Mouse (Mus musculus) hindbrain, postnatal 0 days (tissue): ENCODE data around the gene Usp3. TPM values are rescaled to one million over a fixed set of nuclear protein-coding genes. Genes with fewer than 3 reads are reported as not detected.

Experiments used
- ATAC-seq: fragments of 200-750 bp; cut with Nextera tagmentation; 2 replicates; pipeline ENCODE4 v1.8.0; 2017; ENCODE audit warnings: mild to moderate bottlenecking, moderate TSS enrichment, moderate library complexity
- DNase-seq: peaks from one replicate; pipeline ENCODE4 v3.0.0-alpha.2; 2015; ENCODE audit warnings: low spot score
- H3K27ac ChIP-seq: fragments of 300-500 bp; sonication (generic); 2 replicates; pipeline ENCODE4 v1.5.1; 2014; ENCODE audit warnings: mild to moderate bottlenecking
- H3K27me3 ChIP-seq: fragments of 300-500 bp; sonication (generic); 2 replicates; pipeline ENCODE4 v1.6.1; 2014; ENCODE audit warnings: low read length, mixed read lengths; ENCODE audit not compliant: insufficient read depth
- H3K36me3 ChIP-seq: fragments of 300-500 bp; sonication (generic); 2 replicates; pipeline ENCODE4 v1.6.1; 2014; ENCODE audit warnings: low read length, mixed read lengths; ENCODE audit not compliant: insufficient read depth
- H3K4me1 ChIP-seq: fragments of 300-500 bp; sonication (generic); 2 replicates; pipeline ENCODE4 v1.6.1; 2014; ENCODE audit warnings: antibody characterized with exemption, low read length, mixed read lengths; ENCODE audit not compliant: insufficient read depth
- H3K4me2 ChIP-seq: fragments of 300-500 bp; sonication (generic); 2 replicates; pipeline ENCODE4 v1.6.1; 2014; ENCODE audit warnings: low read depth, mild to moderate bottlenecking, low read length, moderate library complexity, mixed read lengths
- H3K4me3 ChIP-seq: fragments of 300-500 bp; sonication (generic); 2 replicates; pipeline ENCODE4 v1.5.1; 2014; ENCODE audit warnings: low read length
- H3K9ac ChIP-seq: fragments of 300-500 bp; sonication (generic); replicated peaks from 2 replicates; pipeline ENCODE4 v1.6.1; 2014; ENCODE audit warnings: mild to moderate bottlenecking, low read length, moderate library complexity, mixed read lengths
- H3K9me3 ChIP-seq: fragments of 300-500 bp; sonication (generic); 2 replicates; pipeline ENCODE4 v1.6.1; 2016; ENCODE audit warnings: low read length, mixed read lengths
- CTCF ChIP-seq: IDR thresholded peaks from 2 replicates; pipeline ENCODE4 v1.5.1; 2016; ENCODE audit warnings: antibody characterized with exemption, control low read depth, low read depth
- WGBS: fragments of 180-500 bp; shearing (Covaris S2); extraction: QIAGEN DNeasy Blood & Tissue Kit; methylation state at CpG from one replicate; pipeline ENCODE4 v1.1.7; 2014; 5-methylcytosine and 5-hydroxymethylcytosine counted together
- polyA plus RNA-seq: library from polyadenylated mRNA; unstranded; fragments of >200 nt; fragmentation: Nextera tagmentation; extraction: Ambion mirVana; gene quantifications from 2 replicates; pipeline ENCODE4 v1.2.1, GENCODE M21; 2015
- total RNA-seq: library from RNA; depleted of rRNA; stranded (reverse); fragments of >200 nt; gene quantifications from 2 replicates; pipeline ENCODE4 v1.2.3, GENCODE M21; 2014

Usp3 gene
- total and polyA plus RNA-seq, 2 experiments from 2014 or later = 28.4 to 39.6 TPM

GRCm38 (mm10) chr9:66513150-66513549, 79.8 kb downstream of the Usp3 start:
- DNase-seq = peak; percentile 58
- peak overlapping the region; percentile 11; the same call in 1 of the 2 replicates for H3K27ac ChIP-seq
- TF ChIP-seq CTCF = peak; percentile 60
- no peaks in the 10 kb centered on the region for H3K9me3 ChIP-seq
- no peaks in the 10 kb centered on the region for H3K27me3 ChIP-seq
- no peak overlapping the region for H3K9ac ChIP-seq
- no peak for ATAC-seq
- H3K4me2 ChIP-seq = no peak overlapping the region
- H3K4me3 ChIP-seq = no peak overlapping the region
- H3K4me1 ChIP-seq = peaks cover 8% of the 10 kb centered on the region; the same call in 1 of the 2 replicates
- peaks cover 33% of the 10 kb centered on the region; the same call in 1 of the 2 replicates for H3K36me3 ChIP-seq

- H3K4me3 ChIP-seq = peak overlapping the region; percentile 59
- ATAC-seq (peak; percentile 84), DNase-seq (peak; percentile 94)
- peak overlapping the region; percentile 79 for H3K9ac ChIP-seq
- no peaks in the 10 kb centered on the region for H3K9me3 ChIP-seq
- peak; percentile 41 for TF ChIP-seq CTCF
- peaks cover 8% of the 10 kb centered on the region; the same call in 1 of the 2 replicates for H3K4me1 ChIP-seq
- H3K27ac ChIP-seq = peak overlapping the region; percentile 97
- H3K4me2 ChIP-seq = peak overlapping the region; percentile 98
- under 1% methylated on average over 8 of the region's 8 CpGs for WGBS
- H3K27me3 ChIP-seq = no peaks in the 10 kb centered on the region
- H3K36me3 ChIP-seq = peaks cover 35% of the 10 kb centered on the region; the same call in 1 of the 2 replicates
Measured at GRCm38 (mm10) chr9:66512351-66512671, 80.6 kb downstream of the Usp3 start.

GRCm38 (mm10) chr9:66511580-66512350, 81.2 kb downstream of the Usp3 start:
- no peak for TF ChIP-seq CTCF
- ATAC-seq (peak; percentile 92), DNase-seq (peak; percentile 99)
- Histone ChIP-seq H3K4me2 (peak overlapping the region; percentile 98), H3K4me3 (peak overlapping the region; percentile 59), H3K4me1 (peaks cover 8% of the 10 kb centered on the region; the same call in 1 of the 2 replicates), H3K9ac (peak overlapping the region; percentile 79), H3K9me3 (no peaks in the 10 kb centered on the region), H3K27me3 (no peaks in the 10 kb centered on the region), H3K36me3 (peaks cover 30% of the 10 kb centered on the region; the same call in 1 of the 2 replicates), H3K27ac (peak overlapping the region; percentile 97)
- under 1% methylated on average over 78 of the region's 78 CpGs for WGBS

- ATAC-seq (no peak), DNase-seq (peak; percentile 40)
- WGBS = 0% methylated on average over 2 of the region's 2 CpGs
- H3K4me2 ChIP-seq = peak overlapping the region; percentile 98
- H3K4me3 ChIP-seq = peak overlapping the region; percentile 59
- no peaks in the 10 kb centered on the region for H3K27me3 ChIP-seq
- H3K36me3 ChIP-seq = peaks cover 23% of the 10 kb centered on the region; the same call in 1 of the 2 replicates
- no peaks in the 10 kb centered on the region for H3K9me3 ChIP-seq
- TF ChIP-seq CTCF = 0 out of 2 replicates have a peak, but pooled peaks have one; percentile 9
- H3K27ac ChIP-seq = peak overlapping the region; percentile 97
- H3K4me1 ChIP-seq = peaks cover 8% of the 10 kb centered on the region; the same call in 1 of the 2 replicates
- peak overlapping the region; percentile 64 for H3K9ac ChIP-seq
Measured at GRCm38 (mm10) chr9:66510944-66511343, 82.0 kb downstream of the Usp3 start.

- no peak for TF ChIP-seq CTCF
- DNase-seq (peak; percentile 54), ATAC-seq (no peak)
- H3K27me3 ChIP-seq = no peaks in the 10 kb centered on the region
- H3K9ac ChIP-seq = 0 out of 2 replicates have a peak overlapping the region, but pooled peaks have one; percentile 64
- no peak overlapping the region for H3K4me3 ChIP-seq
- peaks cover 8% of the 10 kb centered on the region; the same call in 1 of the 2 replicates for H3K4me1 ChIP-seq
- no peaks in the 10 kb centered on the region for H3K9me3 ChIP-seq
- H3K4me2 ChIP-seq = no peak overlapping the region
- peak overlapping the region; percentile 97 for H3K27ac ChIP-seq
- 44% methylated on average over 7 of the region's 7 CpGs for WGBS
- H3K36me3 ChIP-seq = peaks cover 25% of the 10 kb centered on the region; the same call in 1 of the 2 replicates
Measured at GRCm38 (mm10) chr9:66510351-66510841, 82.5 kb downstream of the Usp3 start.

- ATAC-seq = no peak
- H3K9me3 ChIP-seq = no peaks in the 10 kb centered on the region
- no peak overlapping the region for H3K4me3 ChIP-seq
- no peak for DNase-seq
- TF ChIP-seq CTCF = no peak
- 58% methylated on average over 4 of the region's 4 CpGs for WGBS
- no peaks in the 10 kb centered on the region for H3K27me3 ChIP-seq
- H3K4me1 ChIP-seq = peaks cover 8% of the 10 kb centered on the region; the same call in 1 of the 2 replicates
- peak overlapping the region; percentile 41; the same call in 1 of the 2 replicates for H3K27ac ChIP-seq
- H3K9ac ChIP-seq = no peak overlapping the region
- H3K36me3 ChIP-seq = peaks cover 37% of the 10 kb centered on the region
- no peak overlapping the region for H3K4me2 ChIP-seq
Measured at GRCm38 (mm10) chr9:66508890-66509399, 84.0 kb downstream of the Usp3 start.
